Mouse (Mus musculus): ENCODE data around the gene Dmp1.

DNA sequence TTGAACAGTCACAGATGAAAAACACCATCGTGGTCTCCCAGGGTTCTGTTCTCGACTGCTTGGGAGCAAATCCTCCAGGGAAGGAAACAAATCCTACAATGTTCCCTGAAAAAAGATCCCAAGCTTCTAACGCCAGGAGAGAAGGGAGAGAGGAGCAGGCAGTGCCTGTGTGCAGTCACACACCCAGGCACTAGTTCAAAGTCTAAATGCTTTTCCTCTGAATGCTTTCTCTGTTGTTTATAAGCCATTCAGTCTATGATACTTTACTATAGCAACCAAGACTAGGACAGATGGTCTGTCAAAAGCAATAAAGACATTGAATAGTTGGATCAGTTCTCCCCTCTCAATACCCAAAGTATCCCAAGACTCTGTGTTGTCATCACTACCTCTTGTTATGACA, 15.1 kb upstream of the Dmp1 start:
- TF ChIP-seq CTCF (IDR thresholded peaks at IDR 0.05; ENCODE audit: control insufficient read depth, insufficient read depth, insufficient replicate concordance, low read depth, low read length) (no peak), POLR2A (IDR thresholded peaks at IDR 0.05; ENCODE audit: control insufficient read depth, low read depth, low read length) (no peak)
